Mouse (Mus musculus) embryonic facial prominence, embryonic 11.5 days (tissue): ENCODE results near the gene Klhdc3. TPM values are rescaled to one million over a fixed set of nuclear protein-coding genes. Genes with fewer than 3 reads are reported as not detected.
A peak's percentile ranks its signal among the peaks of the same experiment; 100 is the strongest.

Source experiments
- ATAC-seq: fragments of 200-750 bp; cut with Nextera tagmentation; replicated peaks from 2 replicates; pipeline ENCODE4 v1.8.0; 2017; ENCODE audit warnings: low read depth; ENCODE audit not compliant: insufficient number of reproducible peaks, low FRiP score, low TSS enrichment
- DNase-seq: peaks from one replicate; pipeline ENCODE4 v3.0.0-alpha.2; 2015; ENCODE audit warnings: low spot score
- H3K27ac ChIP-seq: fragments of 300-500 bp; sonication (generic); replicated peaks from 2 replicates; pipeline ENCODE4 v1.5.1; 2014; ENCODE audit warnings: mild to moderate bottlenecking, low read depth, low read length, control low read depth
- H3K27me3 ChIP-seq: fragments of 300-500 bp; sonication (generic); 2 replicates; pipeline ENCODE4 v1.6.1; 2014; ENCODE audit warnings: mild to moderate bottlenecking, low read length, moderate library complexity, mixed read lengths; ENCODE audit not compliant: control insufficient read depth, insufficient read depth
- H3K36me3 ChIP-seq: fragments of 300-500 bp; sonication (generic); replicated peaks from 2 replicates; pipeline ENCODE4 v1.6.1; 2014; ENCODE audit warnings: low read depth, mild to moderate bottlenecking, low read length, moderate library complexity, mixed read lengths; ENCODE audit not compliant: control insufficient read depth, insufficient read depth
- H3K4me1 ChIP-seq: fragments of 300-500 bp; sonication (generic); 2 replicates; pipeline ENCODE4 v1.6.1; 2014; ENCODE audit warnings: low read length, mixed read lengths; ENCODE audit not compliant: control insufficient read depth, insufficient read depth
- H3K4me2 ChIP-seq: fragments of 300-500 bp; sonication (generic); 2 replicates; pipeline ENCODE4 v1.6.1; 2014; ENCODE audit warnings: low read depth, mild to moderate bottlenecking, control low read depth, low read length, moderate library complexity
- H3K4me3 ChIP-seq: fragments of 300-500 bp; sonication (generic); 2 replicates; pipeline ENCODE4 v1.5.1; 2014; ENCODE audit warnings: low read depth, low read length, control low read depth
- H3K9ac ChIP-seq: fragments of 300-500 bp; sonication (generic); replicated peaks from 2 replicates; pipeline ENCODE4 v1.6.1; 2014; ENCODE audit warnings: mild to moderate bottlenecking, control low read depth, low read length
- H3K9me3 ChIP-seq: fragments of 300-500 bp; sonication (generic); replicated peaks from 2 replicates; pipeline ENCODE4 v1.6.1; 2016; ENCODE audit warnings: mild to moderate bottlenecking, low read length, inconsistent platforms, mixed read lengths; ENCODE audit not compliant: control insufficient read depth
- WGBS: fragments of 180-500 bp; shearing (Covaris S2); extraction: QIAGEN DNeasy Blood & Tissue Kit; methylation state at CpG from one replicate; pipeline ENCODE4 v1.1.7; 2014; 5-methylcytosine and 5-hydroxymethylcytosine counted together
- polyA plus RNA-seq: library from polyadenylated mRNA; unstranded; fragments of >200 nt; fragmentation: Nextera tagmentation; extraction: Ambion mirVana; gene quantifications from 2 replicates; pipeline ENCODE4 v1.2.1, GENCODE M21; 2014

Gene Klhdc3
- polyA plus RNA-seq, 1 experiment from 2014 or later, result 117 TPM

GRCm38 (mm10) chr17:46724477-46725084, 43.9 kb upstream of the Klhdc3 start:
- H3K36me3 ChIP-seq, result no peaks in the 10 kb centered on the region
- ATAC-seq, result no peak
- 84% methylated on average over 16 of the region's 20 CpGs for WGBS

GRCm38 (mm10) chr17:46721077-46721476, 40.4 kb upstream of the Klhdc3 start:
- H3K36me3 ChIP-seq, result no peaks in the 10 kb centered on the region; the same call in 1 of the 2 replicates
- 85% methylated on average over 7 of the region's 7 CpGs for WGBS

More at GRCm38 (mm10) chr17:46724477-46725084, 43.9 kb upstream of the Klhdc3 start:
- Histone ChIP-seq H3K4me1 (no peaks in the 10 kb centered on the region), H3K27me3 (peaks cover 6% of the 10 kb centered on the region), H3K4me3 (no peak overlapping the region), H3K9me3 (no peaks in the 10 kb centered on the region), H3K4me2 (no peak overlapping the region), H3K27ac (no peak overlapping the region), H3K9ac (no peak overlapping the region)
- no peak for DNase-seq

GRCm38 (mm10) chr17:46714756-46715481, 34.2 kb upstream of the Klhdc3 start:
- ATAC-seq, result no peak
- 92% methylated on average over 11 of the region's 11 CpGs for WGBS
- Histone ChIP-seq H3K4me1 (no peaks in the 10 kb centered on the region), H3K27ac (no peak overlapping the region), H3K9me3 (no peaks in the 10 kb centered on the region), H3K4me2 (no peak overlapping the region), H3K4me3 (no peak overlapping the region), H3K36me3 (no peaks in the 10 kb centered on the region; the same call in none of the 2 replicates), H3K27me3 (no peaks in the 10 kb centered on the region), H3K9ac (no peak overlapping the region)
- DNase-seq, result no peak

More at GRCm38 (mm10) chr17:46721077-46721476, 40.4 kb upstream of the Klhdc3 start:
- Histone ChIP-seq H3K9me3 (no peaks in the 10 kb centered on the region), H3K9ac (no peak overlapping the region), H3K27ac (no peak overlapping the region), H3K4me2 (no peak overlapping the region), H3K4me3 (no peak overlapping the region), H3K4me1 (no peaks in the 10 kb centered on the region), H3K27me3 (no peaks in the 10 kb centered on the region)
- no peak for DNase-seq
- ATAC-seq, result no peak

GRCm38 (mm10) chr17:46713849-46714248, 33.1 kb upstream of the Klhdc3 start:
- WGBS, result 92% methylated on average over 9 of the region's 9 CpGs
- Histone ChIP-seq H3K4me2 (no peak overlapping the region), H3K9me3 (no peaks in the 10 kb centered on the region), H3K4me1 (no peaks in the 10 kb centered on the region), H3K4me3 (no peak overlapping the region), H3K27ac (no peak overlapping the region), H3K27me3 (no peaks in the 10 kb centered on the region), H3K36me3 (no peaks in the 10 kb centered on the region; the same call in none of the 2 replicates), H3K9ac (no peak overlapping the region)
- no peak for DNase-seq
- no peak for ATAC-seq

- 75% methylated on average over 7 of the region's 7 CpGs for WGBS
These were observed 31.7 kb upstream of the Klhdc3 start for GRCm38 (mm10) chr17:46712442-46712841.

GRCm38 (mm10) chr17:46711612-46712271, 31.0 kb upstream of the Klhdc3 start:
- Histone ChIP-seq H3K4me3 (peak overlapping the region; percentile 97), H3K36me3 (no peaks in the 10 kb centered on the region; the same call in none of the 2 replicates), H3K4me1 (no peaks in the 10 kb centered on the region), H3K9ac (peak overlapping the region; percentile 85), H3K27ac (peak overlapping the region; percentile 56; the same call in 1 of the 2 replicates), H3K27me3 (no peaks in the 10 kb centered on the region), H3K9me3 (no peaks in the 10 kb centered on the region), H3K4me2 (peak overlapping the region; percentile 87)
- ATAC-seq, result peak; percentile 56; the same call in 1 of the 2 replicates
- DNase-seq, result peak; percentile 10
- under 1% methylated on average over 75 of the region's 76 CpGs for WGBS

More at GRCm38 (mm10) chr17:46712442-46712841, 31.7 kb upstream of the Klhdc3 start:
- Histone ChIP-seq H3K4me3 (peak overlapping the region; percentile 97), H3K36me3 (no peaks in the 10 kb centered on the region; the same call in none of the 2 replicates), H3K9ac (peak overlapping the region; percentile 85), H3K27me3 (no peaks in the 10 kb centered on the region), H3K27ac (no peak overlapping the region), H3K4me1 (no peaks in the 10 kb centered on the region), H3K9me3 (no peaks in the 10 kb centered on the region), H3K4me2 (peak overlapping the region; percentile 87)
- DNase-seq, result no peak
- ATAC-seq, result no peak

GRCm38 (mm10) chr17:46710959-46711597, 30.4 kb upstream of the Klhdc3 start, which contains the start of gene Pex6:
Pex6 (plus strand) TSS chr17:46711463.
- peak within 1 kb of the TSS; percentile 56; the same call in 1 of the 2 replicates for H3K27ac ChIP-seq

More at GRCm38 (mm10) chr17:46710959-46711597, 30.4 kb upstream of the Klhdc3 start, which contains the start of gene Pex6:
- H3K4me3 ChIP-seq, result peak within 1 kb of the TSS; percentile 97
- H3K4me2 ChIP-seq, result peak within 1 kb of the TSS; percentile 87
- peak within 1 kb of the TSS; percentile 85 for H3K9ac ChIP-seq
- ATAC-seq (peak; percentile 55), DNase-seq (peak; percentile 98)
- no peaks in the 10 kb centered on the region for H3K9me3 ChIP-seq
- no peaks in the 10 kb centered on the region for H3K27me3 ChIP-seq
- H3K36me3 ChIP-seq, result no peaks in the 10 kb centered on the region; the same call in 1 of the 2 replicates
- no peaks in the 10 kb centered on the region for H3K4me1 ChIP-seq
- 9% methylated on average over 36 of the region's 36 CpGs for WGBS
